Mouse (Mus musculus): ENCODE measurements around the gene Gm49403.

- peak; percentile 80; the same call in 1 of the 2 replicates for TF ChIP-seq POLR2A (IDR thresholded peaks at IDR 0.05; ENCODE audit: borderline replicate concordance, low read depth, low read length)
- TF ChIP-seq CTCF (IDR thresholded peaks at IDR 0.05; ENCODE audit: low read depth, low read length), result no peak
Measured at GRCm38 (mm10) chr19:8880311-8881033, 3.3 kb upstream of the Gm49403 start, which contains the start of gene Uqcc3.
